ENCODE assay signal across 8 mouse cellular contexts in genomic region chr9:53603384-53603783, GRCm38 (mm10). TPM values are rescaled to one million over a fixed set of nuclear protein-coding genes. Genes with fewer than 3 reads are reported as not detected.
DNase-seq lines count a peak whose midpoint lies in the region; ATAC-seq lines count a peak whose summit lies in the region.

No protein-coding gene starts in this region.

- H3K27ac ChIP-seq in forebrain, embryonic 12.5 days, result no peak overlapping the region

- H3K9ac ChIP-seq in forebrain, embryonic 12.5 days, result no peak overlapping the region

- WGBS in large intestine, adult 2 months, result 73% methylated on average over 1 of the region's 1 CpGs
- WGBS in forebrain, embryonic 12.5 days, result 96% methylated on average over 1 of the region's 1 CpGs

- no peaks in the 10 kb centered on the region for H3K27me3 ChIP-seq in forebrain, embryonic 12.5 days

- H3K4me3 ChIP-seq in forebrain, embryonic 12.5 days (replicated peaks), result no peak overlapping the region

- no peak overlapping the region for H3K4me2 ChIP-seq in forebrain, embryonic 12.5 days

- intact Hi-C loops in gastrocnemius, postnatal 36 days (cut with DNase I), result no loop called here

- peak; percentile 12 for DNase-seq in gastrocnemius, adult 18-20 months (ENCODE audit: low spot score)
- DNase-seq in gastrocnemius, postnatal 36 days, result no peak
- DNase-seq in urinary bladder, postnatal 14 days (ENCODE audit: low spot score), result peak; percentile 48
- no peak for DNase-seq in urinary bladder, postnatal 25 days (ENCODE audit: low spot score)
- peak; percentile 57 for DNase-seq in large intestine, adult 2 months (ENCODE audit: low read depth, low spot score)
- DNase-seq in spleen, postnatal 36 days (ENCODE audit: low spot score in 2 of 2), result peak; percentile 25 to 37
- no peak for DNase-seq in cerebellum, adult 9-10 months

- no peaks in the 10 kb centered on the region for H3K4me1 ChIP-seq in forebrain, embryonic 12.5 days

- no peaks in the 10 kb centered on the region for H3K36me3 ChIP-seq in forebrain, embryonic 12.5 days (replicated peaks)

- no peaks in the 10 kb centered on the region for H3K9me3 ChIP-seq in forebrain, embryonic 12.5 days

- no peak for ATAC-seq in forebrain, embryonic 12.5 days (ENCODE audit: low FRiP score)

RNA-seq across cellular contexts. Expression of gene Acat1, which starts 6.8 kb away (rescaled TPM):
- 100 to 1,000 TPM; 135 to 164 TPM for total RNA-seq in gastrocnemius, adult 18-20 months (2021)
- 100 to 1,000 TPM in 1 of 2 experiments, 10 to 100 TPM in 1; 95.2 to 122 TPM for total RNA-seq in gastrocnemius, postnatal 36 days (2021)
- polyA plus RNA-seq in large intestine, adult 2 months (2012; rRNA removed), result 27.9 and 32.8 TPM in 2 replicates
- 79.0 and 86.2 TPM in 2 replicates for polyA plus RNA-seq in forebrain, embryonic 12.5 days (2016; fragmentation: Nextera tagmentation; extraction: Ambion mirVana)

Comparison
In these comparisons a context has a peak if more than half of its experiments do, and no peak if none do; other contexts are left out.
1. DNase-seq: peak in gastrocnemius, adult 18-20 months (single experiment), urinary bladder, postnatal 14 days (single experiment), large intestine, adult 2 months (single experiment) and spleen, postnatal 36 days (2 of 2); none in gastrocnemius, postnatal 36 days (0 of 2), urinary bladder, postnatal 25 days (single experiment) and cerebellum, adult 9-10 months (single experiment).